Mouse (Mus musculus): ENCODE data around the gene Ppp4r2.

DNA sequence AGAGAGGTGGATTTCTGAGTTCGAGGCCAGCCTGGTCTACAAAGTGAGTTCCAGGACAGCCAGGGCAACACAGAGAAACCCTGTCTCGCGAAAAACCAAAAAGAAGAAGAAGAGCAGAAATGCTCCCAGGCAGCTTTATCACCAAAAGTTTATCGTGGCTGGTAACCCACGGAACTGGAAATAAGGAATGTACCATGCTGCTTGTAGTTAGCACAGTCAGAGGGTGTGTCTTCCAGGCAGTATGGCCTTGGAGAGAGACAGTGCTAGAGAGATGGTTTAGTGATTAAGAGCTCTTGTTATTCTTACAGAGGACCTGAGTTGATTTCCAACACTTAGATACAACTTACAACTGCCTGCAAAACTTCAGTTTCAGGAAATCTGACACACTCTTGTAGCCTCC, 17.7 kb downstream of the Ppp4r2 start:
- TF ChIP-seq EP300 (optimal IDR thresholded peaks at IDR 0.05) (no peak), CTCF (IDR thresholded peaks at IDR 0.05; ENCODE audit: low read depth) (no peak)
